Mouse (Mus musculus): ENCODE measurements at regions not wholly inside any gene's neighbourhood (a gene's known extent, or its start where the extent isn't known, plus 50 kb on each side); places are given as distances from the start of the nearest gene placed in this dataset.

- Histone ChIP-seq H3K4me3 (ENCODE audit: low read depth, low read length) (no peak overlapping the region), H3K9ac (ENCODE audit: low read depth, low read length) (no peak overlapping the region), H3K4me1 (replicated peaks; ENCODE audit: control insufficient read depth, insufficient read depth, low read length) (no peaks in the 10 kb centered on the region), H3K27me3 (replicated peaks; ENCODE audit: control insufficient read depth, insufficient read depth, low read length) (no peaks in the 10 kb centered on the region), H3K36me3 (ENCODE audit: control insufficient read depth, insufficient read depth) (no peaks in the 10 kb centered on the region), H3K4me2 (replicated peaks; ENCODE audit: low read depth) (no peak overlapping the region), H3K9me3 (ENCODE audit: control insufficient read depth) (no peaks in the 10 kb centered on the region), H3K27ac (ENCODE audit: low read depth, low read length) (no peak overlapping the region)
- WGBS, result 87% methylated on average over 1 of the region's 1 CpGs
- no peak for TF ChIP-seq CTCF (IDR thresholded peaks at IDR 0.05; ENCODE audit: low read depth)
- ATAC-seq, result no peak
Measured at GRCm38 (mm10) chr12:32273474-32273873, 65.0 kb upstream of the Pik3cg start.

- no peak for TF ChIP-seq CTCF (IDR thresholded peaks at IDR 0.05; ENCODE audit: low read depth)
- Histone ChIP-seq H3K27me3 (replicated peaks; ENCODE audit: control insufficient read depth, insufficient read depth, low read length) (no peaks in the 10 kb centered on the region), H3K4me3 (ENCODE audit: low read depth, low read length) (no peak overlapping the region), H3K4me1 (replicated peaks; ENCODE audit: control insufficient read depth, insufficient read depth, low read length) (no peaks in the 10 kb centered on the region), H3K4me2 (replicated peaks; ENCODE audit: low read depth) (no peak overlapping the region), H3K9ac (ENCODE audit: low read depth, low read length) (no peak overlapping the region), H3K27ac (ENCODE audit: low read depth, low read length) (no peak overlapping the region), H3K36me3 (ENCODE audit: control insufficient read depth, insufficient read depth) (no peaks in the 10 kb centered on the region), H3K9me3 (ENCODE audit: control insufficient read depth) (no peaks in the 10 kb centered on the region)
- ATAC-seq, result no peak
- 72% methylated on average over 4 of the region's 4 CpGs for WGBS
Measured at GRCm38 (mm10) chr12:32279861-32280260, 71.4 kb upstream of the Pik3cg start.

GRCm38 (mm10) chr12:32280309-32280708 lies 71.8 kb upstream of the Pik3cg start:
- Histone ChIP-seq H3K4me2 (replicated peaks; ENCODE audit: low read depth) (no peak overlapping the region), H3K9ac (ENCODE audit: low read depth, low read length) (no peak overlapping the region), H3K27ac (ENCODE audit: low read depth, low read length) (no peak overlapping the region), H3K36me3 (ENCODE audit: control insufficient read depth, insufficient read depth) (no peaks in the 10 kb centered on the region), H3K9me3 (ENCODE audit: control insufficient read depth) (no peaks in the 10 kb centered on the region), H3K4me1 (replicated peaks; ENCODE audit: control insufficient read depth, insufficient read depth, low read length) (no peaks in the 10 kb centered on the region), H3K27me3 (replicated peaks; ENCODE audit: control insufficient read depth, insufficient read depth, low read length) (no peaks in the 10 kb centered on the region), H3K4me3 (ENCODE audit: low read depth, low read length) (no peak overlapping the region)
- WGBS, result 83% methylated on average over 2 of the region's 2 CpGs
- no peak for TF ChIP-seq CTCF (IDR thresholded peaks at IDR 0.05; ENCODE audit: low read depth)
- ATAC-seq, result no peak

- no peaks in the 10 kb centered on the region for H3K27me3 ChIP-seq (replicated peaks; ENCODE audit: control insufficient read depth, insufficient read depth, low read length)
- TF ChIP-seq CTCF (IDR thresholded peaks at IDR 0.05; ENCODE audit: low read depth), result no peak
- H3K9ac ChIP-seq (ENCODE audit: low read depth, low read length), result no peak overlapping the region
Measured at GRCm38 (mm10) chr12:32282371-32283163, 74.1 kb upstream of the Pik3cg start.

GRCm38 (mm10) chr12:32285039-32285438 lies 76.6 kb upstream of the Pik3cg start:
- Histone ChIP-seq H3K4me1 (replicated peaks; ENCODE audit: control insufficient read depth, insufficient read depth, low read length) (no peaks in the 10 kb centered on the region), H3K9ac (ENCODE audit: low read depth, low read length) (no peak overlapping the region), H3K27me3 (replicated peaks; ENCODE audit: control insufficient read depth, insufficient read depth, low read length) (no peaks in the 10 kb centered on the region), H3K36me3 (ENCODE audit: control insufficient read depth, insufficient read depth) (no peaks in the 10 kb centered on the region), H3K9me3 (ENCODE audit: control insufficient read depth) (no peaks in the 10 kb centered on the region), H3K4me2 (replicated peaks; ENCODE audit: low read depth) (no peak overlapping the region), H3K4me3 (ENCODE audit: low read depth, low read length) (no peak overlapping the region), H3K27ac (ENCODE audit: low read depth, low read length) (no peak overlapping the region)
- WGBS, result 49% methylated on average over 2 of the region's 2 CpGs
- no peak for TF ChIP-seq CTCF (IDR thresholded peaks at IDR 0.05; ENCODE audit: low read depth)
- ATAC-seq, result no peak

More at GRCm38 (mm10) chr12:32282371-32283163, 74.1 kb upstream of the Pik3cg start:
- WGBS, result 66% methylated on average over 5 of the region's 5 CpGs
- Histone ChIP-seq H3K4me2 (replicated peaks; ENCODE audit: low read depth) (no peak overlapping the region), H3K4me1 (replicated peaks; ENCODE audit: control insufficient read depth, insufficient read depth, low read length) (no peaks in the 10 kb centered on the region), H3K4me3 (ENCODE audit: low read depth, low read length) (no peak overlapping the region), H3K36me3 (ENCODE audit: control insufficient read depth, insufficient read depth) (no peaks in the 10 kb centered on the region), H3K27ac (ENCODE audit: low read depth, low read length) (no peak overlapping the region), H3K9me3 (ENCODE audit: control insufficient read depth) (no peaks in the 10 kb centered on the region)
- ATAC-seq, result no peak

- no peaks in the 10 kb centered on the region for H3K9me3 ChIP-seq (ENCODE audit: control insufficient read depth)
- H3K27me3 ChIP-seq (replicated peaks; ENCODE audit: control insufficient read depth, insufficient read depth, low read length), result no peaks in the 10 kb centered on the region
- H3K27ac ChIP-seq (ENCODE audit: low read depth, low read length), result no peak overlapping the region
- no peak overlapping the region for H3K4me3 ChIP-seq (ENCODE audit: low read depth, low read length)
- no peak for TF ChIP-seq CTCF (IDR thresholded peaks at IDR 0.05; ENCODE audit: low read depth)
- 24% methylated on average over 5 of the region's 5 CpGs for WGBS
- no peaks in the 10 kb centered on the region for H3K4me1 ChIP-seq (replicated peaks; ENCODE audit: control insufficient read depth, insufficient read depth, low read length)
- no peaks in the 10 kb centered on the region for H3K36me3 ChIP-seq (ENCODE audit: control insufficient read depth, insufficient read depth)
- H3K9ac ChIP-seq (ENCODE audit: low read depth, low read length), result no peak overlapping the region
- ATAC-seq, result no peak
- no peak overlapping the region for H3K4me2 ChIP-seq (replicated peaks; ENCODE audit: low read depth)
Measured at GRCm38 (mm10) chr12:32286652-32287051, 78.2 kb upstream of the Pik3cg start.

Data from intestine, postnatal 0 days (tissue).